Mouse (Mus musculus): Measurements from ENCODE around the gene Gng7. TPM values are rescaled to one million over a fixed set of nuclear protein-coding genes. Genes with fewer than 3 reads are reported as not detected.

The Gng7 gene
- 55.3 and 58.1 TPM in 2 replicates for polyA plus RNA-seq (2021; fragmentation: Nextera tagmentation)
- long read RNA-seq, experiment 1, transcript Gng7-202 (4 exons, 3,425 nt), result minor isoform, 15 of 110 reads
- long read RNA-seq, experiment 1, transcript Gng7-201 (4 exons, 3,362 nt), result major isoform, 31 of 110 reads
- long read RNA-seq, experiment 1, partial matches to known transcripts, result 3 of 110 reads
- long read RNA-seq, experiment 1, other reads (novel, unspliced or antisense), result 56 of 110 reads
- long read RNA-seq, experiment 2, transcript Gng7-205 (3 exons, 875 nt), result minor isoform, 31 of 557 reads
- long read RNA-seq, experiment 2, transcript Gng7-201 (4 exons, 3,362 nt), result major isoform, 307 of 557 reads
- long read RNA-seq, experiment 2, transcript Gng7-206 (5 exons, 374 nt), result minor isoform, 5 of 557 reads
- long read RNA-seq, experiment 2, transcript Gng7-202 (4 exons, 3,425 nt), result minor isoform, 129 of 557 reads
- long read RNA-seq, experiment 2, partial matches to known transcripts, result 13 of 557 reads
- long read RNA-seq, experiment 2, other reads (novel, unspliced or antisense), result 72 of 557 reads

DNA sequence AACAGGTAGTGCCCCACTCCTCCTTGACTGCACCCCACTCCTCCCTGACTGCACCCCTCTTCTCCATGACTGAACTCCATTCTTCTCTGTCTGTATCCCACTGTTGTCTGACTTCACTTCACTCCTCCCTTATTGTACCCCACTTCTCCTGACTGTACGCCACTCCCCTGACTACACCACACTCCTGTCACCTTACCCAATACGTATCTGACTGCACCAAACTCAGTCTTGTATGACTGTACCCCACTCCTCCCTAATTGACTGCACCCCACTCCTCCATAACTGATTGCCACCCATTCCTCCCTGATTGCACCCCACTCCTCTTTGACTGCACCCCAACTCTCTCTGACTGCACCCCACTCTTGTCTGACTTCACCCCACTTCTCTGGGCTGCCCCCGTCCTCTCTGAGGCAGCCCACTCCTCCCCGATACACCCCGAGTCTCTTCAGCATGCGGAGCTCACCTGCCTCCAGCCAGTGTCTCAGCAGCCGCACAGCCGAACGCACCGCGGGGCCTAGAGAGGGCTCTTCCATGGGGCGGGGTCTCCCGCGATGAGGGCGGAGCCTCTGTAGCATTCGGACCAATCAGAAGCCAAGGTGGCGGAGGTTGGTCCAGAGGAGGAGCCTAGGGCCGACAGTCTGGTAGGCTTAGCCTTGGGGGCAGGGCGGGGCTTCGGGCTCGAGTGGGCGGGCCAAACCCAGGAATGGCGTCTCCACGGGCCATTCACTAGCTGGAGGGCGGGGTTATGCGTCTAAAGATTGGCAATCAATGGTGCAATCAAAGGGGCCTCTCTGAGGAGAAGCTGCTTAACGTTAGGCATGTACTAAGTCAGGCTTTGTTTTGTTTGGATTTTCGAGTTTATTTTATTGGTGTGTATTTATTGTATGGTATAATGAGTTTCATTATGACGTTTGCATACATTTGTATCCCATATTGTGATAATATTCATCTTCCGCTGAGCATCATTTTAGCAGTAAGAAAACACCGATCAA is at the start of gene Gng7:
Gene Gng7, minus strand, starts transcription at position 553 of the 992 bp plus-strand sequence.

DNA sequence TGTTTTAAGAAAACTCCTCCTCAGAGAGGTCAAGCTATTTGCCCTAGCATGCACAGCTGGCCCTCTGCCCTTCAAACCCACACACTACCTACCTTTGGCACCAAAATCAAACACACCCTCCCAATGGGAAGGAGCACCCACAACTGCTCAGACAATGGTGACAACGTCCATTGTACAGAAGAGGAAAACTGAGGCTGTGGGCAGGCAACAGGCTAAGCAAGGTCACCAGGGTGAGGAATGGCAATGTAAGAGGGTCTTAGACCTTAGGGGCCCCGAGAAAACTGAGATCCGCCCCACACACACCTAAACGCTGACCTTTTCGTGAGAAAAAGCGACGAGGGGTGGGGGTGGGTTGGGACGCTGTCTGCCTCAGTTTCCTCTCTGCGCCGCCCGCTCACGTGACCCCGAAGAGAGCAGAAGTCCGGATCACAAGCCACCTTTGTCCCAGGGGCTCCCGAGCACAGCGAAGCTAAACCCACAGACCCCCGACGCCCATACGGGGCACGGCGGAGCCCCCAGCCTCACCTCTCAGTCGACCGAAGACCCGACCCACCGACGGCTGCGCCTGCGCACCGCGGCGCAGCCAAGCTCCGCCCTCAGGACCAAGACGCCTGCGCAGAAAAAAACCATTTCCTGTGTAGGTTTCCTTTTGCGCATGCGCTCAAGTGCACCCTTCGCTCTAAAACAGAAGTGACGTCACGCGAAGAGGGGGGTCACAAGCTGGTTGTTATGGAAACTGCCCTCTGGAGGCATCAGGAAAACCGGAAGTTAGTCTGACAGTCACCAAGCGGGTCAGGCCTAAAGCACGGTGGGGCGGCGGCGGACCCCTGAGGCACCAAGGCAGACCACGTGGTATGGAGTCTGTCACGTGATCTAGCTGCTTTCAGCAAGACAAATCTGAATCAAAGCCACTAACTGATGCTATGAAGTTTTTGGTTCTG is 45.1 kb upstream of the Gng7 start, which contains the start of gene Sgta:
Gene Sgta, minus strand, starts transcription at position 579 of the 941 bp plus-strand sequence.

DNA sequence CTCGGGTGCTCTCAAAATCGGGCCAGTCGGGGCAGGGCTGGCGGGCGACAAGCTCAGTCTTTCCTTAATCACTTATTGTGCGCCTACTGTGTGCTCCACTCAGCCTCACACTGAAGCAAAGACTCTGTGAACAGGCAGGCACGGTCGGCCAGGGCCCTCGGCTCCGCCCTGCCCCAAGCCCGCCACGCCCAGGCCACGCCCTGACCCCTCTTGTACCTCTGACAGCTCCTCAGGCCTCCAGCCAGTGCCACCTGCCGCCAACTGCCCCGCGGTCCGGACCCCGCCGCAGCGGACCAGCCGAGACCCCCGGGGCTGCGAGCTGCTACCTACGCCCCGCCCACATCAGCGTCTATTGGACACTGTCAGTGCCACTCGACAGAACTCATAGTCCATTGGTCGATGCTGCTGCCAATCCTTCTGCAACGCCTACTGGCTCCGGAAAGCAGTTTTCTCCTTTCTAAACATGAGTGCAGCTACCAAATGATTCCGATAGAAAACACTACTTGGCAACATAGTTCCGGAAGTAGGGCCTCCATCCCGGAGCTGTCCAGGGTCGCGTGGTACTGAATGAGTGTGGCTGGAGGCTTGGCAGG is 22.3 kb upstream of the Gng7 start, which contains the start of gene Slc39a3:
Gene Slc39a3, minus strand, starts transcription at position 439 of the 593 bp plus-strand sequence.

DNA sequence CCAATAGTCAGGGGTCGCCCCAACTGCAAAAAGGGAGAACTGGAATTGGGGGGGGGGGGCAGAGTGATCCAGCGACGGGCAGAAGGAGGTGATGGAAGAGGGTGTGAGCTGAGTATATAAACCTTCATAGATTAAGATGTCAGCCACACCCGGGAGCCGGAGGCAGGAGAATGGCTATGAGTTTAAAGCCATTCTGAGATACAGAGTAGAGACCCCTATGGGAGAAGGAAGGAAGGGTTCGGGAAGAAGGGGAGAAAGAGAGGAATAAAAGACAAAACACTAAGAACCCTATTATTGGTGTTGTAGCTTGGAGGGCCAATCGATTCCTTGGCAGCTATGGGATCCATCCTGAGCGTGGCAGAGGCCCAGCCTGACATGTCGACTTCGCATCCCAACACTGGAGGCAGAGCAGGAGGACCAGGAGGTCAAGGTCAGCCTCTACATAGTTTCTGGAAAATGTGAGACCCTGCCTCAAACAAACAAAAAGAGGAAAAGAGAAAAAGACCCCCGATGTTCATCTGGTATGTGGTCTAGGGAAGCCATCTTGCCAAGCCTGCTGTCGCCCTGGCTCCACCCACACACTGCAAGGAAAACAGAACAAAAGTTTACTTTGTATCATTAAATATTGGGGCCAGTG is 11.0 kb upstream of the Gng7 start, which contains the start of gene Diras1:
Gene Diras1, minus strand, starts transcription at position 24 of the 637 bp plus-strand sequence.

DNA sequence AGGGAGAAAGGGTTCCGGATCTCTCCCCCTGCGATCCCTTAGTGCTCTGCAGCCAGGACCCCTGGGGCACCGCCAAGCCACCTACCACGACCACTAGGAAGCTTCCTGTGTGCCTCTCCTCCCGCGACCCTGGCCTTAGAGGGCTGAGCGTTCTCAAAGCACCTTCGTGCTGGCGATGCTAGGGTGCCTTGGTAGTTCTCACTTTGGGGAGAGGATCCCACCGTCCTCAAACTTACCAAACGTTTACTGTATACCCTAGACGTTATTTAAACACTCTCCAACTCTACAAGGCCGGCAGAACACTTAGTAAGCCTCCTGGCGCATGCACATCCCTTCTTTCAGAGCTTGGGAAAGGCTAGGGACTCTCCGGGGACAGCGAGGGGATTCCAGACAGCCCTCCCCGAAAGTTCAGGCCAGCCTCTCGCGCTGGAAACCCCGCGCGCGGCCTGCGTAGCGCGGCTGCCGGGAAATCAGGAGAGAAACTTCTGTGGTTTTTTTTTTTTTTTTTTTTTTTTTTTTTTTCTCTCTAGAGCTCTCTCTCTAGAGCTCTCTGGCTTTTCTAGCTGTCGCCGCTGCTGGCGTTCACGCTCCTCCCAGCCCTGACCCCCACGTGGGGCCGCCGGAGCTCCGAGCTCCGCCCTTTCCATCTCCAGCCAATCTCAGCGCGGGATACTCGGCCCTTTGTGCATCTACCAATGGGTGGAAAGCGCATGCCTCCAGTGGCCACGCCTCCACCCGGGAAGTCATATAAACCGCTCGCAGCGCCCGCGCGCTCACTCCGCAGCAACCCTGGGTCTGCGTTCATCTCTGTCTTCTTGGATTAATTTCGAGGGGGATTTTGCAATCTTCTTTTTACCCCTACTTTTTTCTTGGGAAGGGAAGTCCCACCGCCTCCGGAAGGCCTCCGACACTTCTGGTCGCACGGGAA is 85.2 kb downstream of the Gng7 start, which contains the start of gene Gadd45b:
Gene Gadd45b, plus strand, starts transcription at position 775 of the 928 bp plus-strand sequence.

DNA sequence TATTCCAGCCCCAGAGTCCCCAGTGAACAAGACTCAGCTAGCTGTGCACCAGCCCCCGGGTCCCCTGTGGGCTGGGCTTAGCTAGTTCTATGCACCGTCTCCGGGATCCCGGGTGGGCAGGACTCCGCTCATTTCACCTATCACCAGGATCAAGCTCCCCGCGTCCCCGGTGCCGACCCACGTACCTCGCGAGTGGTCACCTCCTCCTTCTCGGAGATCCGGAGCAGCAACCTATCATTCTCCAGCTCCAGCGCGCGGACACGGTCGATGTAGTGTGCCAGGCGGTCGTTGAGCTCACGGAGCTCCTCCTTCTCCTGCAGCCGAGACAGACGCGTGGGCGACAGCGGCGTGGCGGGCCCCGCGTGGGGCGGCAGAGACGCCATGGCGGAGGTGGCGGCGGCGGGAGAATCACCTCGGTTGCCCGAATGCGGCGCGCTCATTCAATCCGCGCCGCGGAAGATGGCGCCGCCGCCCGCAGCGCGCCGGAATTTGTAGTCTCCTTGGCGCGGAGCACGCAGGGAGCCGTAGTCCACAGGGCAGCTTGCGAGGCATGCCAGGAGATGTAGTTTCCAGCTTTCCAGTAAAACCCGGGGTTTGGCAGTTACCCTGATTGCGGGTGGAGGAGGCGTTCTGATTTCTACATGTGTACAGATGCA is 96.8 kb downstream of the Gng7 start, which contains the start of gene Lmnb2:
Gene Lmnb2, minus strand, starts transcription at position 467 of the 656 bp plus-strand sequence.

DNA sequence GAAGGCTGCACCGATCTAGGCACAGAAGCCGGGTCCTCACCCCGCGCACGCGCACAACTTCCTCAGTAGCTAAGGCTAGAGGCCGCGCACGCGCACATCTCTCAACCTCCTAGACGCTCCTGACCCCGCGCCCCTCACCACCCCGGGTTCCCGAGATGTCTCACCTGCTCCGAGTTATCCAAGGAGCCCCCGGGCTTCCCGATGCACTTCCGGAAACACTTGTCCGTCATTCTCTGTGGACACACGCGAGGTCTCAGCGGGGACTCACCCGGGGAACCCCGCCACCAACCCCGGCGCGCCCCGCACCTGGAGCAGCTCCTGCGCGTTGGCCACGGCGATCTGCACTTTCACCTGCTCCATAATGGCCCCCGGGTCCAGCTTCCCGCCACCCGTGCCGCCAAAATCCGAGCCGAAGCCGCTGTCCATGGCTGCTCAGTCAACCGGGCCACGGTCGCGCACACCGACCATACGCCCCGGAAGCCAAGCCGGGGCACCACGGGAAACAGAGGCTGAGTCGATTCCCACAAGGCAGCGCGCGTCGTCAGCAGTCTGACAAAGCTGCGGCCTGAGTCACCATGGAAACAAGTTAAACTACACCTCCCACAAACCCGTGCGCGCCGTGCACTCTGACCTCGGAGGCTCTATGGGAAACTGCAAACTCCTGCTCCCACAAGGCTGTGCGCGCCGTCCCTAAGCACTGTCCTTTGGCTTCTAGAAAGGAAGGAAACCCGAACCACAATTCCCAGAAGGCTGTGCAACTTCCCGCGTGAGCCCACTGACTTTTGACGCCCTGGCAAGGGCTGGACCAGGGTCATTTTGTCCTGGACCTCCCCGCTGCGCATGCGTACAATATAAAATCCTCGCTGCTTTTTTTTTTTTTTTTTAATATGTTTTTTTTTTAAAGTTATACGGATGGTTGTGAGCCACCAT is 114.2 kb downstream of the Gng7 start, which contains the start of gene Timm13:
Gene Timm13, minus strand, starts transcription at position 652 of the 930 bp plus-strand sequence.

Other genes starting within 250 kb of the Gng7 start
- 9.3 and 13.8 TPM in 2 replicates for gene Sf3a2, start 216.7 kb downstream of the Gng7 start, polyA plus RNA-seq (2021; fragmentation: Nextera tagmentation)
- 96.0 and 103 TPM in 2 replicates for gene Plekhj1, start 216.3 kb downstream of the Gng7 start, polyA plus RNA-seq (2021; fragmentation: Nextera tagmentation)
- gene Amh, start 209.7 kb downstream of the Gng7 start, polyA plus RNA-seq (2021; fragmentation: Nextera tagmentation), result not detected in 2 replicates
- 7.5 and 7.7 TPM in 2 replicates for gene Jsrp1, start 201.4 kb downstream of the Gng7 start, polyA plus RNA-seq (2021; fragmentation: Nextera tagmentation)
- gene Oaz1, start 188.3 kb downstream of the Gng7 start, polyA plus RNA-seq (2021; fragmentation: Nextera tagmentation), result 2,817 and 2,885 TPM in 2 replicates
- gene Lingo3, start 170.9 kb downstream of the Gng7 start, polyA plus RNA-seq (2021; fragmentation: Nextera tagmentation), result 19.6 and 26.3 TPM in 2 replicates
- gene Lsm7, start 159.7 kb downstream of the Gng7 start, polyA plus RNA-seq (2021; fragmentation: Nextera tagmentation), result 326 and 354 TPM in 2 replicates
- 16.5 and 20.9 TPM in 2 replicates for gene Sppl2b, start 159.7 kb downstream of the Gng7 start, polyA plus RNA-seq (2021; fragmentation: Nextera tagmentation)
- gene Tmprss9, start 143.1 kb downstream of the Gng7 start, polyA plus RNA-seq (2021; fragmentation: Nextera tagmentation), result 0.33 and 0.35 TPM in 2 replicates
- gene Timm13, start 114.0 kb downstream of the Gng7 start, polyA plus RNA-seq (2021; fragmentation: Nextera tagmentation), result 632 and 637 TPM in 2 replicates
- 3.1 and 3.8 TPM in 2 replicates for gene Lmnb2, start 96.7 kb downstream of the Gng7 start, polyA plus RNA-seq (2021; fragmentation: Nextera tagmentation)
- gene Gadd45b, start 84.9 kb downstream of the Gng7 start, polyA plus RNA-seq (2021; fragmentation: Nextera tagmentation), result 12.5 and 16.0 TPM in 2 replicates
- 47.4 and 57.4 TPM in 2 replicates for gene Diras1, start 10.7 kb upstream of the Gng7 start, polyA plus RNA-seq (2021; fragmentation: Nextera tagmentation)
- 33.3 and 38.9 TPM in 2 replicates for gene Slc39a3, start 22.5 kb upstream of the Gng7 start, polyA plus RNA-seq (2021; fragmentation: Nextera tagmentation)
- 251 and 255 TPM in 2 replicates for gene Sgta, start 45.2 kb upstream of the Gng7 start, polyA plus RNA-seq (2021; fragmentation: Nextera tagmentation)
- 19.6 and 20.0 TPM in 2 replicates for gene Thop1, start 55.1 kb upstream of the Gng7 start, polyA plus RNA-seq (2021; fragmentation: Nextera tagmentation)
- 1.1 and 1.4 TPM in 2 replicates for gene Creb3l3, start 83.9 kb upstream of the Gng7 start, polyA plus RNA-seq (2021; fragmentation: Nextera tagmentation)
- gene Map2k2, start 91.0 kb upstream of the Gng7 start, polyA plus RNA-seq (2021; fragmentation: Nextera tagmentation), result 109 and 133 TPM in 2 replicates
- 87.7 and 94.4 TPM in 2 replicates for gene Zbtb7a, start 120.3 kb upstream of the Gng7 start, polyA plus RNA-seq (2021; fragmentation: Nextera tagmentation)
- 15.8 and 17.3 TPM in 2 replicates for gene Pias4, start 153.0 kb upstream of the Gng7 start, polyA plus RNA-seq (2021; fragmentation: Nextera tagmentation)
- gene Eef2, start 161.7 kb upstream of the Gng7 start, polyA plus RNA-seq (2021; fragmentation: Nextera tagmentation), result 609 and 694 TPM in 2 replicates
- gene Dapk3, start 168.1 kb upstream of the Gng7 start, polyA plus RNA-seq (2021; fragmentation: Nextera tagmentation), result 3.5 and 5.3 TPM in 2 replicates
- not detected in 2 replicates for gene 4930442H23Rik, start 168.9 kb upstream of the Gng7 start, polyA plus RNA-seq (2021; fragmentation: Nextera tagmentation)
- gene Nmrk2, start 187.1 kb upstream of the Gng7 start, polyA plus RNA-seq (2021; fragmentation: Nextera tagmentation), result not detected in 2 replicates
- 47.2 and 52.7 TPM in 2 replicates for gene Atcay, start 215.9 kb upstream of the Gng7 start, polyA plus RNA-seq (2021; fragmentation: Nextera tagmentation)
- 33.7 and 36.7 TPM in 2 replicates for gene Zfr2, start 218.2 kb upstream of the Gng7 start, polyA plus RNA-seq (2021; fragmentation: Nextera tagmentation)
- 145 and 170 TPM in 2 replicates for gene Matk, start 238.0 kb upstream of the Gng7 start, polyA plus RNA-seq (2021; fragmentation: Nextera tagmentation)

Data from layer of hippocampus, adult 6 months (tissue).